Mouse (Mus musculus) midbrain, embryonic 11.5 days (tissue): ENCODE results near the gene Tatdn2. TPM values are rescaled to one million over a fixed set of nuclear protein-coding genes. Genes with fewer than 3 reads are reported as not detected.
"Not testable (repeated sequence)": the region's sequence is repeated elsewhere in the genome, so short reads cannot be mapped to it uniquely, and the experiment has no call there.

Experiments
- ATAC-seq: fragments of 200-750 bp; cut with Nextera tagmentation; 2 replicates; pipeline ENCODE4 v1.8.0; 2017; ENCODE audit warnings: moderate TSS enrichment, moderate library complexity; ENCODE audit not compliant: low FRiP score
- DNase-seq: peaks from one replicate; pipeline ENCODE4 v3.0.0; 2015; ENCODE audit warnings: low spot score; ENCODE audit errors: missing footprints
- H3K27ac ChIP-seq: fragments of 300-500 bp; sonication (generic); 2 replicates; pipeline ENCODE4 v1.5.1; 2014; ENCODE audit warnings: low read depth, low read length
- H3K27me3 ChIP-seq: fragments of 300-500 bp; sonication (generic); 2 replicates; pipeline ENCODE4 v1.6.1; 2014; ENCODE audit warnings: mild to moderate bottlenecking, low read length, moderate library complexity, mixed read lengths; ENCODE audit not compliant: control insufficient read depth, insufficient read depth
- H3K36me3 ChIP-seq: fragments of 300-500 bp; sonication (generic); 2 replicates; pipeline ENCODE4 v1.6.1; 2014; ENCODE audit warnings: mild to moderate bottlenecking, low read length, moderate library complexity, mixed read lengths; ENCODE audit not compliant: control insufficient read depth, insufficient read depth
- H3K4me1 ChIP-seq: fragments of 300-500 bp; sonication (generic); 2 replicates; pipeline ENCODE4 v1.6.1; 2014; ENCODE audit warnings: low read length; ENCODE audit not compliant: control insufficient read depth, insufficient read depth
- H3K4me2 ChIP-seq: fragments of 300-500 bp; sonication (generic); 2 replicates; pipeline ENCODE4 v1.6.1; 2014; ENCODE audit warnings: mild to moderate bottlenecking, moderate library complexity
- H3K4me3 ChIP-seq: fragments of 300-500 bp; sonication (generic); 2 replicates; pipeline ENCODE4 v1.5.1; 2014; ENCODE audit warnings: low read depth, low read length
- H3K9ac ChIP-seq: fragments of 300-500 bp; sonication (generic); 2 replicates; pipeline ENCODE4 v1.6.1; 2014; ENCODE audit warnings: low read length
- H3K9me3 ChIP-seq: fragments of 300-500 bp; sonication (generic); 2 replicates; pipeline ENCODE4 v1.6.1; 2016; ENCODE audit warnings: low read length; ENCODE audit not compliant: control insufficient read depth
- WGBS: fragments of 180-500 bp; shearing (Covaris S2); extraction: QIAGEN DNeasy Blood & Tissue Kit; methylation state at CpG from one replicate; pipeline ENCODE4 v1.1.7; 2014; 5-methylcytosine and 5-hydroxymethylcytosine counted together
- polyA plus RNA-seq: library from polyadenylated mRNA; unstranded; fragments of >200 nt; fragmentation: Nextera tagmentation; extraction: Ambion mirVana; gene quantifications from 2 replicates; pipeline ENCODE4 v1.2.1, GENCODE M21; 2014

Gene Tatdn2
- polyA plus RNA-seq, 1 experiment from 2014 or later = 1.0 TPM

DNA sequence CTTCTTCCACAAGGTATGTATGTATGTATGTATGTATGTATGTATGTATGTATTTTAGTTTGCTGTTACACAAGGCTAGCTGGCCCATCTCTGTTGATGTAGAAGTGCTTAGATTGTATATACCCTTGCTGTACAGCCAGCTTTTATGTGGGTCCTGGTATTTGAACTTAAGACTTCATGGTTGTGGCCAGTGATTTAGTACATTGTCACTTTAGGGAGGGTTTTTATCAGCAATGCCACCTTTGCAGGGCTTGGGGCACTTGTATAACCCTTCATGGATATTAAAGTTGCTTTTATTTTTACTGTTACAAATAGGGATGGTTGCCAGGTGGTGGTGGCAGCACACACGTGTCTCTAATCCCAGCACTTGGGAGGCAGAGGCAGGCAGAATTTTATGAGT, 1.6 kb upstream of the Tatdn2 start:
- ATAC-seq (no peak), DNase-seq (peak; percentile 61)
- H3K4me3 ChIP-seq = no peak overlapping the region
- no peak overlapping the region for H3K27ac ChIP-seq
- no peaks in the 10 kb centered on the region for H3K36me3 ChIP-seq
- 83% methylated on average over 1 of the region's 1 CpGs for WGBS
- no peaks in the 10 kb centered on the region for H3K9me3 ChIP-seq
- H3K9ac ChIP-seq = no peak overlapping the region
- no peaks in the 10 kb centered on the region for H3K27me3 ChIP-seq
- peaks cover 24% of the 10 kb centered on the region for H3K4me1 ChIP-seq
- no peak overlapping the region for H3K4me2 ChIP-seq

DNA sequence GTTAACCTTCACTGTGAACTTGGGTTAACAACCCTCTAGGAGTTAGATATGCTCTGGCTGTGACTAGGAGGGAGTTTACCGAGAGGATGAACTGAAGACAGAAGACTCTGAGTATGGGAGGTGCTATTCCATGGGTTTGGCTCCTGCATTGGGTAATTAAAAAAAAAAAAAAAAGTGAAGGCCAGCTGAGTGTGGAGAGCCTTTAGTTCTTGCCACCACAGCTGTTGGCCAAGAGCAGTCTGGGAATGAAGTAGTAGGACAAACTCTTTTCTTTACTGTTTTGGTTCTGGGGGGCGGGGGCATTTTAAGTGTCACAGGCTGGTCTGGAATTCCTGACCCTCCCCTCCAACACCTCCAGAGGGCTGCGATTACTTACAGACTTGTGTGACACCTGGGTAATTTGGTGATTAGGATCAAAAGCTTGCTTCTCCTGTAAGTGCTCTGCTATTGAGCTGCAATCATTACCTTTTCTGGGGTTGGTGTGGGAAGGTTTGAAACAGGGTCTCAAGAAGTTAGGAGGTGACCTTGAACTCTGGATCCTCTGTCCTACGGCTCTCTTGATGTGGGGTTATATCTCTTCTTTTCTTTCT, 989 bp upstream of the Tatdn2 start:
- H3K27ac ChIP-seq = no peak overlapping the region
- H3K9ac ChIP-seq = peak overlapping the region; percentile 54; the same call in 1 of the 2 replicates
- ATAC-seq (no peak), DNase-seq (no peak)
- peak overlapping the region; percentile 99; the same call in 1 of the 2 replicates for H3K4me2 ChIP-seq
- WGBS = 86% methylated on average over 4 of the region's 4 CpGs
- H3K9me3 ChIP-seq = no peaks in the 10 kb centered on the region
- H3K27me3 ChIP-seq = no peaks in the 10 kb centered on the region
- H3K4me3 ChIP-seq = peak overlapping the region; percentile 82; the same call in 1 of the 2 replicates
- no peaks in the 10 kb centered on the region for H3K36me3 ChIP-seq
- peaks cover 18% of the 10 kb centered on the region for H3K4me1 ChIP-seq

GRCm38 (mm10) chr6:113697222-113698205, 664 bp downstream of the Tatdn2 start:
- DNase-seq = peak; percentile 95

GRCm38 (mm10) chr6:113712718-113713117, 15.9 kb downstream of the Tatdn2 start:
- H3K4me3 ChIP-seq = no peak overlapping the region
- H3K9ac ChIP-seq = no peak overlapping the region
- H3K4me2 ChIP-seq = no peak overlapping the region
- no peak overlapping the region for H3K27ac ChIP-seq
- no peaks in the 10 kb centered on the region for H3K4me1 ChIP-seq
- no peak for ATAC-seq
- H3K36me3 ChIP-seq = peaks cover 27% of the 10 kb centered on the region
- DNase-seq = no peak
- no peaks in the 10 kb centered on the region for H3K9me3 ChIP-seq
- no peaks in the 10 kb centered on the region for H3K27me3 ChIP-seq
- WGBS = 94% methylated on average over 3 of the region's 3 CpGs

More at GRCm38 (mm10) chr6:113697222-113698205, 664 bp downstream of the Tatdn2 start:
- Histone ChIP-seq H3K27ac (peak overlapping the region; percentile 83), H3K27me3 (no peaks in the 10 kb centered on the region), H3K4me2 (peak overlapping the region; percentile 99), H3K4me1 (peaks cover 16% of the 10 kb centered on the region), H3K9ac (peak overlapping the region; percentile 81), H3K36me3 (peaks cover 6% of the 10 kb centered on the region), H3K4me3 (peak overlapping the region; percentile 82), H3K9me3 (no peaks in the 10 kb centered on the region)
- ATAC-seq = peak; percentile 12
- WGBS = under 1% methylated on average over 87 of the region's 113 CpGs

DNA sequence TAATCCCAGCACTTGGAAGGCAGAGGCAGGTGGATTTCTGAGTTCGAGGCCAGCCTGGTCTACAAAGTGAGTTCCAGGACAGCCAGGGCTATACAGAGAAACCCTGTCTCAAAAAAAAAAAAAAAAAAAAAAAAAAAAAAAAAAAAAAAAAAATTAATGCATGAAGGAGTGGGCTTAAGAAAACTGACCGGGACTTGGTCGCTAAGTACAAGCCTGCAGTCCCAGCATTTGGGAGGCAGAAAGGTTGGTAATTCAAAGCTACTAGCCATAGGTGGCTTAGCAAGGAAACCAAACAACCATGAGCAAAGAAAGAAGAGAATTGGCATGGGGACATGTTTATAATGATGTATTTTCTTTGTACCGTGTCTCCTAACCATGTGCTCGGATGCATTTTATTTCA, 16.5 kb downstream of the Tatdn2 start:
- ATAC-seq, H3K9ac ChIP-seq, H3K27me3 ChIP-seq, H3K4me3 ChIP-seq, H3K4me2 ChIP-seq, H3K27ac ChIP-seq, H3K9me3 ChIP-seq, H3K4me1 ChIP-seq: not testable (repeated sequence)
- H3K36me3 ChIP-seq = peaks cover 24% of the 10 kb centered on the region
- DNase-seq = peak; percentile 41
- WGBS = 98% methylated on average over 5 of the region's 5 CpGs

GRCm38 (mm10) chr6:113714276-113714675, 17.4 kb downstream of the Tatdn2 start:
- no peak overlapping the region for H3K9ac ChIP-seq
- no peaks in the 10 kb centered on the region for H3K9me3 ChIP-seq
- ATAC-seq (no peak), DNase-seq (peak; percentile 72)
- WGBS = 92% methylated on average over 2 of the region's 2 CpGs
- H3K27me3 ChIP-seq = no peaks in the 10 kb centered on the region
- no peak overlapping the region for H3K4me2 ChIP-seq
- H3K36me3 ChIP-seq = peaks cover 23% of the 10 kb centered on the region
- H3K4me1 ChIP-seq = no peaks in the 10 kb centered on the region
- H3K4me3 ChIP-seq = no peak overlapping the region
- H3K27ac ChIP-seq = no peak overlapping the region

- Histone ChIP-seq H3K4me3 (no peak overlapping the region), H3K4me2 (no peak overlapping the region), H3K9ac (no peak overlapping the region), H3K36me3 (peaks cover 23% of the 10 kb centered on the region), H3K27ac (no peak overlapping the region), H3K27me3 (no peaks in the 10 kb centered on the region), H3K4me1 (no peaks in the 10 kb centered on the region), H3K9me3 (no peaks in the 10 kb centered on the region)
- ATAC-seq (no peak), DNase-seq (peak; percentile 54)
- WGBS = 81% methylated on average over 1 of the region's 1 CpGs
Observed at GRCm38 (mm10) chr6:113714797-113715196, 17.9 kb downstream of the Tatdn2 start.

GRCm38 (mm10) chr6:113717541-113717940, 20.7 kb downstream of the Tatdn2 start:
- no peaks in the 10 kb centered on the region for H3K27me3 ChIP-seq
- WGBS = 92% methylated on average over 3 of the region's 3 CpGs
- peaks cover 13% of the 10 kb centered on the region for H3K36me3 ChIP-seq
- no peak overlapping the region for H3K27ac ChIP-seq
- ATAC-seq = no peak
- H3K4me1 ChIP-seq = no peaks in the 10 kb centered on the region
- no peak overlapping the region for H3K4me3 ChIP-seq
- DNase-seq = no peak
- no peak overlapping the region for H3K9ac ChIP-seq
- no peaks in the 10 kb centered on the region for H3K9me3 ChIP-seq
- H3K4me2 ChIP-seq = no peak overlapping the region

- 90% methylated on average over 3 of the region's 3 CpGs for WGBS
Observed at GRCm38 (mm10) chr6:113719878-113720277, 23.0 kb downstream of the Tatdn2 start, which contains the start of gene Ghrl. Gene Ghrl (minus strand): TSS chr6:113719880.

More at GRCm38 (mm10) chr6:113719878-113720277, 23.0 kb downstream of the Tatdn2 start, which contains the start of gene Ghrl:
- H3K4me1 ChIP-seq = no peaks in the 10 kb centered on the region
- H3K4me3 ChIP-seq = no peak within 1 kb of the TSS
- ATAC-seq = no peak
- H3K27ac ChIP-seq = no peak within 1 kb of the TSS
- no peak within 1 kb of the TSS for H3K4me2 ChIP-seq
- peaks cover 6% of the 10 kb centered on the region for H3K36me3 ChIP-seq
- H3K9ac ChIP-seq = no peak within 1 kb of the TSS
- no peaks in the 10 kb centered on the region for H3K27me3 ChIP-seq
- no peak for DNase-seq
- no peaks in the 10 kb centered on the region for H3K9me3 ChIP-seq
